Mouse (Mus musculus) thymus, adult 2 months (tissue): ENCODE results near the gene Dppa1.

Experiments
- CTCF ChIP-seq: fragments of 200-500 bp; IDR thresholded peaks from 2 replicates; pipeline ENCODE4 v1.5.1; 2012; ENCODE audit warnings: mild to moderate bottlenecking, control low read depth, low read length, moderate library complexity, borderline replicate concordance; ENCODE audit not compliant: control insufficient read depth, poor library complexity, insufficient read depth; ENCODE audit errors: extremely low read depth
- POLR2A ChIP-seq: fragments of 200-500 bp; IDR thresholded peaks from 2 replicates; pipeline ENCODE4 v1.6.1; 2012; ENCODE audit warnings: mild to moderate bottlenecking, low read length, control low read depth, moderate library complexity; ENCODE audit not compliant: control insufficient read depth, poor library complexity, insufficient read depth; ENCODE audit errors: extremely low read depth

- TF ChIP-seq POLR2A (no peak), CTCF (no peak)
Observed at GRCm38 (mm10) chr11:46636568-46636967, 7.5 kb upstream of the Dppa1 start.
